Mouse (Mus musculus) forebrain, embryonic 10.5 days (tissue): ENCODE results near the gene Mllt6. TPM values are rescaled to one million over a fixed set of nuclear protein-coding genes. Genes with fewer than 3 reads are reported as not detected.
"Not testable (repeated sequence)": the region's sequence is repeated elsewhere in the genome, so short reads cannot be mapped to it uniquely, and the experiment has no call there.

Experiments
- DNase-seq: peaks from one replicate; pipeline ENCODE4 v3.0.0-alpha.2; 2017; ENCODE audit warnings: low spot score; ENCODE audit errors: extremely low spot score
- H3K27ac ChIP-seq: fragments of 300-500 bp; sonication (generic); 2 replicates; pipeline ENCODE4 v1.5.1; 2016; ENCODE audit warnings: mild to moderate bottlenecking
- H3K27me3 ChIP-seq: fragments of 300-500 bp; sonication (generic); 2 replicates; pipeline ENCODE4 v1.6.1; 2016; ENCODE audit warnings: mild to moderate bottlenecking; ENCODE audit not compliant: poor library complexity, severe bottlenecking
- H3K36me3 ChIP-seq: fragments of 300-500 bp; sonication (generic); replicated peaks from 2 replicates; pipeline ENCODE4 v1.6.1; 2016; ENCODE audit warnings: mild to moderate bottlenecking, moderate library complexity
- H3K4me1 ChIP-seq: fragments of 300-500 bp; sonication (generic); 2 replicates; pipeline ENCODE4 v1.6.1; 2016
- H3K4me3 ChIP-seq: fragments of 300-500 bp; sonication (generic); 2 replicates; pipeline ENCODE4 v1.5.1; 2016; ENCODE audit warnings: mild to moderate bottlenecking, moderate library complexity
- H3K9me3 ChIP-seq: fragments of 300-500 bp; sonication (generic); 2 replicates; pipeline ENCODE4 v1.6.1; 2016; ENCODE audit warnings: mild to moderate bottlenecking, moderate library complexity
- WGBS: fragments of 180-500 bp; shearing (Covaris S2); methylation state at CpG from one replicate; pipeline ENCODE4 v1.1.7; 2016; 5-methylcytosine and 5-hydroxymethylcytosine counted together
- polyA plus RNA-seq: library from polyadenylated mRNA; unstranded; fragments of >200 nt; fragmentation: Nextera tagmentation; extraction: Ambion mirVana; gene quantifications from 2 replicates; pipeline ENCODE4 v1.2.1, GENCODE M21; 2016

Gene Mllt6
- polyA plus RNA-seq, 1 experiment from 2014 or later: 2.5 TPM

DNA sequence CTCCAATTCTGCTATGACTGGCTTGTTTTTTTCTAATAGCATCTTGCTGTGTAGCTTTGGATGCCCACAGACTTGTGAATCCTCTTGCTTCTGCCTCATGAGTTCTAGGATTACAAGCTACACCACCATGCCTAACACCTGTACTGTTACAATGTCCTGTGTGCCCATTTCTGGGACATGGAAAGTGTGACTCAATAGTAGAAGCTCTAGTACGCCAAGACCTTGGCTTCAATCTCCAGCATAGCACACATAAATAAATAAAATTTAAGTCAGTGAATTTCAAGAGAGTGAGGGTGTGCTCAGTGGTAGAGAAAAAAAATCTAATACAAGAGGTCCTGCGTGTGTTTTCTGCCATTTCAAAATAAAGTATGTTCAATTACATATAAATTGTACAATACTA, 9.0 kb upstream of the Mllt6 start:
- Histone ChIP-seq H3K9me3 (0 out of 2 replicates have a peak, but pooled peaks cover 4% of the 10 kb centered on the region), H3K4me1 (peaks cover 29% of the 10 kb centered on the region), H3K36me3 (no peaks in the 10 kb centered on the region), H3K27me3 (peaks cover 21% of the 10 kb centered on the region), H3K27ac (no peak overlapping the region), H3K4me3 (no peak overlapping the region)
- no peak for DNase-seq
- 93% methylated on average over 2 of the region's 2 CpGs for WGBS

DNA sequence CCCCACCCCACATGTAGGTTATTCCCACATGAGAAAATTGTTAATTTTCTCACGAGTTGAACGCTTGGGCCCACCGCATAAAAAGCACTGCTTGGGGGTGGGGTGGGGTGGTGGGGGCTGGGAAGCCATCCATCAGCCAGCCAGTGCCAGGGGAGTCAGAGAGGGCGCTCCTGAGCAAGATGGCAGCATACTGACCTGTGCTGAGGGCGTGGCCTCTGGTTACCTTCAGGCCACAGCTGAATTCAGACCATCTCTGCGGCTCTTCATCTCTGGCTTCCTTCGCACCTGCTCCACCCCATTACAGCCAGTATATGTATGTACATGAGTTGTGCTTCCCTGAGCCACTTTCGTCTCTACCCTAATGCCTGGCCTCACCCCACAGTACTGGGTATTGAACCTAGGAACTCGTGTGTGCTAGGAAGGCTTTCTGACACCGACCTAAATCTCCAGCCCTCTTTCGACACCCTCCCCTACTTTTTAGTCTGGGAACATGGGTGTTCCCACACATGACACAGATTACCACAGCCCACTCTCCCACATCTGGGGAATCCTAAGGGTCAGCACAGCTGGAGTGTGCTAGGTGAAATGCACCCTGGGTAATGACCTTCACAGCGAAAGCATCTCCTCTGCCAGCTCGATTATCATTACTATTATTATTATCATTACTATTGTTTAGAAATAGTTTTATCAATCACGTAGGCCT, 6.8 kb upstream of the Mllt6 start:
- no peaks in the 10 kb centered on the region for H3K36me3 ChIP-seq
- H3K4me1 ChIP-seq: peaks cover 40% of the 10 kb centered on the region
- DNase-seq: no peak
- 74% methylated on average over 14 of the region's 14 CpGs for WGBS
- H3K27me3 ChIP-seq: peaks cover 30% of the 10 kb centered on the region
- no peak overlapping the region for H3K4me3 ChIP-seq
- 0 out of 2 replicates have a peak, but pooled peaks cover 4% of the 10 kb centered on the region for H3K9me3 ChIP-seq
- H3K27ac ChIP-seq: no peak overlapping the region

DNA sequence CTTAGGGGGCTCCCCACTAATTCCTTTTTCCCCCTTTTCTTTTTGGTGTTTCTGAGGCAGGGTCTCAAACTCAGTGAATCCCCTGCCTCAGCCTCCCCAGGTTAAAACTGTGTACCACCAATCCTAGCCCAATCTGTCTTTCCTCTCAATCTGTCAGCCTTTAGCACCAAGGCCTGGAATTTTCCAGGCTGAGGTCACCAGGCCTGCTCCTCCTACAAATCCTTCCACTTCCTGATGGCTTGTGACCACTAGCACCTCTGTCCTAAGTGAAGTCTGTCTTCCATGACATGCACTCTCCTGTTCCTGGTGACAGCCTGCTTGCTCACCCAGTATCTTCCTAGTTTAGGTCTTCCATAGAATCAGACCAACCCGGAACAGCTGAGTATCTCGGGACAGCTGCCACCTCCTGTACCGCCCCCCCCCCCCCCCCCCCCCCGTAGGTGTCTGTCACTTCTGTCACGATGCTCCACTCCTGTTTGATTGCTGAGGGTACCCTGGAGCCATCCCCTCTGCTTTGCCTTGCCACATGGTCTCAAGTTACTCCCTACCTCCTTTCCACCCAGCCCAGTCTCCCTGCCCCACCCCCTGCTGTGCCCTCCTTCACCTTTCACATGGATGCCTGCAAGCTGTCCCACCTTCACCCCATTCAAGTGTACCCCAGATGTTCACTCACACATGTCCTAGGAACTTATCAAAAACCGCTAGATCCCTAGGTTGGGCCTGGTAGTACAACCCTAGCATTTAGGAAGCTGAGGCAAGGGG, 5.8 kb upstream of the Mllt6 start:
- H3K27me3 ChIP-seq: peaks cover 40% of the 10 kb centered on the region
- no peak overlapping the region for H3K4me3 ChIP-seq
- WGBS: 54% methylated on average over 5 of the region's 6 CpGs
- H3K4me1 ChIP-seq: peaks cover 50% of the 10 kb centered on the region
- H3K36me3 ChIP-seq: no peaks in the 10 kb centered on the region
- H3K9me3 ChIP-seq: 0 out of 2 replicates have a peak, but pooled peaks cover 4% of the 10 kb centered on the region
- no peak for DNase-seq
- no peak overlapping the region for H3K27ac ChIP-seq

DNA sequence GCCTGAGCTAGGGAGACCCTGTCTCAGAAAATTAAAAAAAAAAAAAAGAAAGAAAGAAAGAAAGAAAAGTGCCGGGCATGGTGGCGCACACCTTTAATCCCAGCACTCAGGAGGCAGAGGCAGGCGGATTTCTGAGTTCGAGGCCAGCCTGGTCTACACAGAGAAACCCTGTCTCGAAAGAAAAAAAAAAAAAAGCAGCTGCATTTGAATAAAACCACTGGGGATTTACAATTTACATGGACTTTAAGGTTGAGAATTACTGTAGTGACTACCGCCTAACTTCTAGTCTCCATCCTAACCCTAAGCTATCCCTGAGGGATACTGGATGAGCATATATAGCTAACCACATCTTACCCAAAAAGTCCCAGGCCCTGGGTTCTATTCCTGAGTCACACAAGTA, 5.2 kb upstream of the Mllt6 start:
- H3K9me3 ChIP-seq, H3K36me3 ChIP-seq, H3K27ac ChIP-seq, DNase-seq, H3K4me3 ChIP-seq: not testable (repeated sequence)
- H3K4me1 ChIP-seq: peaks cover 55% of the 10 kb centered on the region
- peaks cover 42% of the 10 kb centered on the region for H3K27me3 ChIP-seq
- WGBS: 93% methylated on average over 6 of the region's 6 CpGs

DNA sequence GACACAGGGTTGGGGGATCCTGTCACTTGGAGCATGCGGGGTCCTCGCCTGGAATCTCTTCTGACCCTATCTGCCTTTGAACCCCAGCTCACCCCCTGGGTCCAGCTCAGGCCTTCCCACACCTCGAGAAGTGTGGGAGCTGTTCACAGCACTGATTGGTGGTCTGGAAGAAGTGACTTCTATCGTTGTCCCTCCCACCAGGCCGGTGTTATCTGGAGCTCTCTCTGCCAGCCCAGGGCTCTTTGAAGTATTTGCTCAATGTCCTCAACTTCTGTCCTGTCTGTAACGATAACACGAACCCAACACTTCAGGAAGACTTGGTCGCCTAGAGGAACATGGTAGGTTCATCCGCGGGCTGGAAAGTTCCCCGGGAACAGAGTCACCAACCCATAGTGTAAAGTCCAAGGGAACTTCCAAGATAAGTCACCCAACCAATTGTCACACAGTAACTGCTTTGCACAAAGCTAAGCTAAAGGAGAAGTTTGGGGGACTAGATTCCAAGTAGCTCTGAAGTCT, 4.4 kb upstream of the Mllt6 start:
- Histone ChIP-seq H3K9me3 (no peaks in the 10 kb centered on the region), H3K36me3 (no peaks in the 10 kb centered on the region), H3K4me3 (peak overlapping the region; percentile 94), H3K27me3 (peaks cover 42% of the 10 kb centered on the region), H3K4me1 (peaks cover 60% of the 10 kb centered on the region), H3K27ac (no peak overlapping the region)
- WGBS: 71% methylated on average over 11 of the region's 11 CpGs
- no peak for DNase-seq

DNA sequence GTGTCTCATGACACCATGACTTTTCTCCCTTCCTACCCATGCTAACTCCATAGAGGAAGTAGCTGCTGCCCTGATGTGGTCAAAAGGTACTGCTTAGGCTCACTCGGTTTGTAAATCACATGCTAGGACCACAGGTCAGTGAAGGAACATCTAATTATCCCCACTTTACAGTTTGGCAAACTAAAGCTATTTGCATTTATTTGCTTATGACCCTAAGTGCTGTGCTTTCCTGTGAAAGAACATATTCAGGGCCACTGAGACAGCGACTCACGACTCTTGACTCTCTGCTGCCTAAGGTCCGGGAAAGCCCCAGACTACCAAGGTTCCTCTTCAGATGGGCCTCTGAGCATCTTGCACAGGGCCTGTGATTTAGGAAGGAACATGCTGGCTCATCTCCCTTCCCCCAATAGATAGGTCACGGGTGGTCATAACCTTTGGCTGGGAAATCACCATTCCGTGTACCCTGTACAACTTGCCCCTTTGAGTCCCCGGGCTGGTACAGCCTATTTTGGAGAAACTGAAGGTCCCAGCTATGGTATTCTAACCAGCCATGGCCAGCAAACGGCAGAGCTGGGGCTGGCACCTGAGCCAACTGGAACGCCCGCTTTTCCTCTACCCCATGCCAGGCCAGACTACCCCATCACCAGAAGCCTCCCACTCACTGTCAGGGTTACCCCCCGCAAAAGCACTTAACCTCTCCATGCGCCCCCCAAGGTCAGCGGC, 3.8 kb upstream of the Mllt6 start:
- H3K36me3 ChIP-seq: no peaks in the 10 kb centered on the region
- 14% methylated on average over 13 of the region's 13 CpGs for WGBS
- H3K4me3 ChIP-seq: peak overlapping the region; percentile 94
- H3K27me3 ChIP-seq: peaks cover 42% of the 10 kb centered on the region
- peak overlapping the region; percentile 97 for H3K27ac ChIP-seq
- H3K4me1 ChIP-seq: peaks cover 66% of the 10 kb centered on the region
- DNase-seq: no peak
- H3K9me3 ChIP-seq: no peaks in the 10 kb centered on the region

DNA sequence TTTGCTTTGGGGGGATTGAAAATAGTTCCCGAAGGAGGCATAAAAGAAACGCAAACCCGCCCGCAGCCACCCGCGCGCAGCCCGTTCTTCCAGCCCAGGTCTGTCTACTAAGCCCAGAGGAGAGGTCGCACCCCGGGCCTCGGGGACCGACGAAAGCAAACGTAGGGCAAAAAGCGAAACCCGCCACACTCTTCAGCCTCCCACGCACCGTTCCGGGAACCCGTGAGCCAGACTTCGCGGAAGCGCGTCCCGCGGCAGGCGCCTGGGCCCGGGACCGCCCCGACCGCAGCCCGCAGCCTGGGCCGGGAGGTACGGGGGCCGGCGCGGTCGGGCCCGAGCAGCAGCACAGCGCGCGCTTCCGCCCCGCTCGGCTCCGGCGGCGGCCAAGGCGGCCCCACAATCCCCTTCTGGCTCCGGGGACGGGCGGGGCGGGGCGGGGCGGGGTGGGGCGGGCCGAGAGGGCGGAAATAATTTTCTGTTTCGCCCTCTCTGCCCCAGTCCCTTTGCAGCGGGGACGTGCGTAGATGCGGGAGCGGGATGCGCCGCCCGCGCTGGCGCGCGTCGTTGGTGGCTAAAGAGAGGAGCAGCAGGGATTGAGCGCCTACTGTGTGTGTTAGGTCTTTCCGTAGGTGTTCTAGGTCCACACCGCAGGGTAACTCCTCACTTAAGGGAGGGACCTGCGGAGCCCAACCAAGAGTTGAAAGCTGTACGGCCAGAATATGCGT, 3.1 kb upstream of the Mllt6 start:
- Histone ChIP-seq H3K4me1 (peaks cover 73% of the 10 kb centered on the region), H3K36me3 (peaks cover 4% of the 10 kb centered on the region), H3K4me3 (peak overlapping the region; percentile 94), H3K27ac (peak overlapping the region; percentile 97), H3K9me3 (no peaks in the 10 kb centered on the region), H3K27me3 (peaks cover 42% of the 10 kb centered on the region)
- peak; percentile 79 for DNase-seq
- whole genome bisulfite sequencing: under 1% methylated on average over 78 of the region's 78 CpGs

DNA sequence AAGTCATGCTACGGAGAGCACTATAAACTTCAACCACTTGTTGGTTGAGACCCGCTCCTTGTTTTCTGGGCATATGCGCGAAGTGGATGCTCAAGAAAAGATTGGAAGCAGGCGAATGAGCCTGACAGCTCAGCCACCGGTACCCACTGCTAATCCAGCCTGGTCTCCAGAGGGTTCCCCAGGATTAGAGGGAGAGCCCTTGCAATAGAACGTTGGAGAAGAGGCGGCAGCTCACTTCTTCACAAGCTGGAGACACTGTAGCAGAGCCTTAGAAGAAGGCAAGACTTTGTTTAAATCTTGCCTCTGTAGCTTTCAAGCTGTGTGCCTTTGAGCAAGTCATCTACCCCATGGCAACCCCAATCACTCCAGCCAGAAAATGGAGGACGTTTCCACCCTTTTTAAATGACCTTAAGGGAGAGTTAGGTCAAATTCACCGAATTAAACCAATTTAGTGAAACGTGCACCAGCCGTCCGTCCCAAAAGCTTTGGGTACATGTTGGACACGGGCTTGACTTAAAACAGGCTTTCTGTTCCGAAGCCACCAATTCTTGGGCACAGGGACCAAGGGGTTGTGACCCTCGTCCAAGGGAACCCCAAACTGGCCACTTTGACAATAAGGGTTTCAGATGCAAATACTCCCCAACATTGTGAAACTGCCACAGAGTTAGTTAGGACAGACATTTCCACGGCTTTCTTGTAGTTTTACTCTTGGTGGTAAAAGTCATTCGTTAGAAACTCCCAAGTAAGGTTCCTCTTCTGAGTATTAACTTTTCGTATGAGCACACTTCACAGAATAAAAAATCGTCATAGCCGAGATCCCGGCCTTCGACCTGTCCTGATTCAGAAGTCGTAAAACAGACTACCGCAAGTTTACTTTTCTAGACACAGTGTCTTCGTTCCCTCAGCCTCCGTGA, 2.2 kb upstream of the Mllt6 start:
- peaks cover 77% of the 10 kb centered on the region for H3K4me1 ChIP-seq
- no peak for DNase-seq
- 3% methylated on average over 27 of the region's 27 CpGs for WGBS

DNA sequence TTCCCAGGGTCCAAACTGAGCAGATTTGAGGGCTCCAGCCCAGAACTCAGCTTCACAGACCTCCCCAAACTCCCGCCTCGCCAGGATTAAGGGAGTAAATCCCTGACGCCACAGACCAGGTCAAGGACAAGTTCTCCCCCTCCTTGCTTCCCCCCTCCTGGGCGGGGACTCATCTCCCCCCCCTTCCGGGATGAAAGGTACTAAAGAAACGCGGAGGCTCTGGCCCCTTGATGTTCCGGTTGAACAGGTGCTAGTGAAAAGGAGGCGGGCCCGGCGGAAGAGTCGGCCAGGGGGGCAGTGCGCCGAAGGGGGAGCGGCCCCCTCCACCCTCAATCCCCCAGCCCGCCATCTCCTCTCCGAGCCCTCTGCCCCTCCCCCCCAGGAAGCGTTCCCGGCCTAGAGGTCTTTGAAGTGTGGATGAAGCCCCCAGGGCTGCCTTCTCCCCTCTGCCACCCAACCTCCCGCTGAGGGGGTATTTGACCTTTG, 1.5 kb upstream of the Mllt6 start:
- peak; percentile 74 for DNase-seq
- H3K4me3 ChIP-seq: peak overlapping the region; percentile 94
- 2% methylated on average over 20 of the region's 20 CpGs for WGBS
- peak overlapping the region; percentile 97 for H3K27ac ChIP-seq
- H3K9me3 ChIP-seq: peaks cover 4% of the 10 kb centered on the region; the same call in 1 of the 2 replicates
- peaks cover 42% of the 10 kb centered on the region for H3K27me3 ChIP-seq
- H3K4me1 ChIP-seq: peaks cover 73% of the 10 kb centered on the region
- peaks cover 19% of the 10 kb centered on the region for H3K36me3 ChIP-seq

More for the DNA sequence above, 2.2 kb upstream of the Mllt6 start:
- Histone ChIP-seq H3K27ac (peak overlapping the region; percentile 97), H3K27me3 (peaks cover 42% of the 10 kb centered on the region), H3K4me3 (peak overlapping the region; percentile 94), H3K36me3 (peaks cover 12% of the 10 kb centered on the region), H3K9me3 (peaks cover 4% of the 10 kb centered on the region; the same call in 1 of the 2 replicates)

DNA sequence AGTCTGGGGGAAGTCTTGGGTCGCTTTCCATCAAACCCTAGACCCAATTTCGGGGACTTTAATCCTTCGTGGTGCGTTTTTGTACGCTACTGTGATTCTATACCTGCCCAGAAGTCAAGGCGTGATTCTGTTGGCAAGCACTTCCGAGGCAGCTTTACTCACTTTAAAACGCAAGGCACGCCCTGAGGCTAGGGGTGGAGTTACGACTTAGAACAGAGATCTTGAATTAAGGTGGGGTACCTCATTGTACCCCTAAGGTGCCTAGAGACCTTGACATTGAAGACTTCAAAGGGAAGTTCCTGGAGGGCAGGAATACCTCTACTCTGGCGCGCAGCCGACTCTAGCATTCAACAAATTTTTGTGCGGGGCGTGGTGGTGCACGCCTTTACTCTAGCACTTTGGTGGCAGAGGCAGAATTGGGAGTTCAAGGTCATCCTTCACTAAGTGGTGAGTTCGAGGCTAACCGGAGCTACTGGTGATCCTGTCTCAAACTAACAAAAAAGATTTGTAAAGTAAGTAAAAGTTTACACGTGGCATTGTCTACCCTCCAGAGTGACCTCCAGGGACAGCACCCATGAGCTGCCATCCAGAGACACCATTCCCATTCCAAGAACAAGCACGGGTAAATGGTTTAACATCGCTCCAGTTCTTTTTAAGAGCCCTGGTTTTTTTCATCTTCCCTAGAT, 864 bp upstream of the Mllt6 start:
- peaks cover 69% of the 10 kb centered on the region for H3K4me1 ChIP-seq
- H3K9me3 ChIP-seq: peaks cover 4% of the 10 kb centered on the region; the same call in 1 of the 2 replicates
- peak overlapping the region; percentile 97 for H3K27ac ChIP-seq
- H3K27me3 ChIP-seq: peaks cover 42% of the 10 kb centered on the region
- peak overlapping the region; percentile 94 for H3K4me3 ChIP-seq
- WGBS: 1% methylated on average over 21 of the region's 21 CpGs
- no peak for DNase-seq
- H3K36me3 ChIP-seq: peaks cover 26% of the 10 kb centered on the region
